Mouse (Mus musculus): ENCODE measurements at regions not wholly inside any gene's neighbourhood (a gene's known extent, or its start where the extent isn't known, plus 50 kb on each side); places are given as distances from the start of the nearest gene placed in this dataset.

- DNase-seq (ENCODE audit: low read depth, low spot score), result no peak
Measured at GRCm38 (mm10) chr9:79414989-79415388, 303.6 kb downstream of the Col12a1 start.

DNA sequence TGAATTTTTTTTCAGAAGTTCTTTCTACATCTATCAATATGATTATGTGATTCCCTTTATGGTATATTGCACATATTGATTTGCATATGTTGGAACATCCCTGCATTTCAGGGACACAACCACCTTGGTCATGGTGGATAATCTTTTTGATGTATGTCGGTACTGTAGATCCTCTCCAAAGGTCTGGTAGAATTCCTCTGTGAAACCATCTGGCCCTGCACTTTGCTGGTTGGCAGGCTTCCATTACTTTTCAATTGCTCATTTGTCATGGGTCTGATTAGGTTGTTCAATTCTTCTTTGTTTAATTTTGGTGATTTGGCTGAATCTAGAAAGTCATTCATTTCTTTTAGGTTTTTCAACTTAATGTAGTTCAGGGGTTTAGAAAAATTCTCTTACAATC is 288.2 kb downstream of the Col12a1 start:
- DNase-seq (ENCODE audit: low read depth, low spot score), result no peak

DNA sequence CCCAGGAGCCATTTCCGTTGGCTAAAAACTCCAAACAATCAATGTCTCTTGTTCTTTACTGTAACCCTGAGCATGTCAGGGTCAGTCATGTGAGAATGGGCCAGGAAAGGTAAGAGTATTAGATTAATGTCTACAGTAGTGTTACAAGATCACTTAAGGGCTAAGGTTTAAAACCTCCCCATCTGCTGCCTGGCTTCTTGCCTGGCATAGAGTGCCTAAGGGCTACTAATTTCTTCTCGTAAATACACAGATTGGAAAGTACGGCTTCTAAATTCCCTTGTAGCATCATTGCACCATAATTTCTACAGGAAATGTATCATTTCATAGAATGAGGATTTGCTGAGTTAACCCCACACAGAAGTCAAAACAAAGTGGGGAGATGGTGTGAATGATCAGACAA is 281.0 kb downstream of the Col12a1 start:
- DNase-seq (ENCODE audit: low read depth, low spot score), result no peak

DNA sequence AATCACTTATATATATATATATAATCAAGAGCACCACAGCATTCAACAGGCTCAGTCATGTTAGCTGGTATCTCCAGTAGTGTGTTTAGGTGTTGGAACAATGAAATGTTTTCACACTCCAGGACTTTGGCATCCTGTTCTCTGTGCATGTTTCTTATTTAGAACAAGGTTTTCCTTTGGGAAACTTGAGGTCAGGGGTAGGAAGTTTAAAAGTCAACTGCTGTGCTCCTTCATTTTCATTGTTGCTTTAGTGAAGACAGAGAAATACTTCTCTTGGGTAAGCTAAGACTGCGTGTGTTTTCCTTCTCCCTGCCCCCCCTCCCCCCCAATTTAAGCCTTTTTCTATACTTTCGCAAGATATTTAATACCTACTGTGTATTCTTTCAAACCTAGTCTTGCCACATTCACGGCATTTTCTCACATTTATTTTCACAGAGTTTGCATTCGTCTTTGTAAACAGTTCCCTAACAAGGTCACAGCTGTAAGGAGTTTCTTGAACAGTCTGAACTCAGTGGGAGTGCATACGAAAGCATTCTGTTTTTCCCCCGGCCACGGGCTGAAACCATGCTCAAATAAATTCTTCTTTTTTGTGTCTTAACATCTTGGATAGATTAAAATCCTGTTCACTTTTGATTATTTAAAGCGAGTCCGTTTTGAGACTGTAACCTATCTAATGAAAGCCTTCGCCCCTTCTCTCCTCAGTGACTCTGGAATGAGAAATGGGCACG is 279.2 kb downstream of the Col12a1 start:
- no peak for DNase-seq (ENCODE audit: low read depth, low spot score)

- DNase-seq (ENCODE audit: low read depth, low spot score), result no peak
Measured at GRCm38 (mm10) chr9:79455226-79455625, 263.4 kb downstream of the Col12a1 start.

GRCm38 (mm10) chr9:79479118-79479517 is 239.5 kb downstream of the Col12a1 start:
- DNase-seq (ENCODE audit: low read depth, low spot score), result no peak

DNA sequence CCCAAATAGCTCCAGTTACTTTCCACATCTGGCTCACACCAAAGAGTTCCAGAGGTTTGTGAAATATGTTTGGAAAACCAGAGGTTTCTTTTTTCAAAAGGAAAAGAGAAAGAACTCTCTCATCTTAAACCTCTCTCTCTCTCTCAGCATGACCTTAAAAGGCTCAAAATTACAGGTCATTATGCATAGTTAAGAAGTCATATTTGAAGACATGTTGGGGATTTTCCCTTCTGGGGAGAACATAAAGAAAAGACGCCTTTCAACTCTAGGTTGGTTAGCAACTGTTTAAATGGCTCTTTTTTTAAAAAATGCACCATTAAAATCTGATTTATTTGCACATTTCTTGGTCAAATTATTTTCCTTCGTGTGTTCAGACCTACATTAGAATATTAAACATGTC is 218.4 kb downstream of the Col12a1 start:
- no peak for DNase-seq (ENCODE audit: low read depth, low spot score)

DNA sequence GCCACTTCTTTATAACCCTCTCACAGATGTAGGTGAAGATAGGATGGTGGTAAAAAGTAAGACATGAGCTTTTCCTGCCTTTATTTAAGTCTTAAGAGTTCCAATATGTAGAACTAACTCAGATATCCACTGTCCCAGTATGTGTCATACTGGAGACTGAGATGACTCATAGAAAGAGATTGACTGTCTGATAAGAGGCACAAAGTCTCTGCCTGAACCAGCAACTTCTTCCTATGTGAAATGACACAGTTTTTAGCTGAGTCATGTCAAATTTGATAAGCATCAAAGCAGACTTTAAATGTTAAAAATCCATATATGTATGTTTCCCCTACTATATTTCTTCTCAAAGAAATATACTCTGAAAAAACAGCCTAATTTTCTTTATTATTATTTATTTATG is 216.6 kb downstream of the Col12a1 start:
- no peak for DNase-seq (ENCODE audit: low read depth, low spot score)

DNA sequence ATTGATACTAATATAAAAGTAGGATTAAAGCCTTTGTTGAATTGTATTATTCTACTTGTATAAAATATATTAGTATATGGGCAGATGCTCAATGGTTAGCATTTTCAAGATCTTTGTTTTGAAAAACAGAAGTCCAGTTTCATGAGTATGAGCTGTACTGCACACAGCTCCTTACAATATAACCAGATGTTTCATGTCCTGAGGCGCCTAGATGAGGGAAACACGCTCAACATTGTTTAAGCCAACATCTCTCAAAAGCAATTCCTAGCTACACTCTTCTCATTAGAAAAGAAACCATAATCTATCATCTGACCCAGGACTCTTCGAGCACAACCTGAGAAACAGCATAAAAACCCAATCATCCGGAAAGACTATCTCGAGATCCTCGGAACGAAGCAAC is 202.2 kb downstream of the Col12a1 start:
- DNase-seq (ENCODE audit: low read depth, low spot score), result no peak

- no peak for DNase-seq (ENCODE audit: low read depth, low spot score)
Measured at GRCm38 (mm10) chr9:79517461-79517860, 201.2 kb downstream of the Col12a1 start.

GRCm38 (mm10) chr9:79518640-79519039 is 200.0 kb downstream of the Col12a1 start:
- no peak for DNase-seq (ENCODE audit: low read depth, low spot score)

DNA sequence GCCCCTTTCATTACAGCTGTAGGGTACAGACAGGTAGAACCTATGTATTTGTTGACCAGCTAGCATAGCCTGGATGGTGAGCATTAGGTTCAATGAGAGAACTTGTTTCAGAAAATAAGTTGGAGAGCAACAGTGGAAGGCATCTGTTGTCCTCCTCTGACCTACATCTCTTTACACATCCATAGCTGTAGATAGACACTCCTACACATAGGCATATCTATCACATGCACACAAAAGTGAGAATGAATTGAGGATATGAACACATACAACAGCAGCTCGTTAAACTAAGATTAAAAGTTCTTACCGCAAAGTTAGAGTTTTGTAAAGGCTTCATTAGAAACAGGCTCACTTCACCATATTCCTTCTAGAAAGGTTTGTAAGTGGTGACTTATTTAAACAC is 198.1 kb downstream of the Col12a1 start:
- no peak for DNase-seq (ENCODE audit: low read depth, low spot score)

GRCm38 (mm10) chr9:79523054-79523453 is 195.6 kb downstream of the Col12a1 start:
- DNase-seq (ENCODE audit: low read depth, low spot score), result no peak

DNA sequence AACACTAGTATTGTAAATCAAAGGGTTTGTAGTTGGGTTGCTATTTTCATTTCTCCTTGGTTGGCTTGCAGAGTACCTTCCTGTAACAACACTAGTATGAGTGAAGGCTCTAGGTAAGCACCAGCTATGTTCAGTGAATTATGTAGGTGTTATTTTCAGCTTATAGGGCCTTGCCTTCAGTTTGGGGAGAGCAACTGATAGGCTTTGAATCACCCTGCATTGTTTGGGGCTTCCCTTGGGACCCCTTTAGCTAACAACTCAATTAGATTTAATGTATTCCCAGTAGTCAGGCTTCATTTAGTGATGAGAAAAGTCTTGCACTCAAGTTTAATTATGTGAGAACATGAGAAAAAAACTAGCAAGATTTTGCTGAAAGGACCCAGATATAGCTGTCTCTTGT is 193.6 kb downstream of the Col12a1 start:
- DNase-seq (ENCODE audit: low read depth, low spot score), result no peak

DNA sequence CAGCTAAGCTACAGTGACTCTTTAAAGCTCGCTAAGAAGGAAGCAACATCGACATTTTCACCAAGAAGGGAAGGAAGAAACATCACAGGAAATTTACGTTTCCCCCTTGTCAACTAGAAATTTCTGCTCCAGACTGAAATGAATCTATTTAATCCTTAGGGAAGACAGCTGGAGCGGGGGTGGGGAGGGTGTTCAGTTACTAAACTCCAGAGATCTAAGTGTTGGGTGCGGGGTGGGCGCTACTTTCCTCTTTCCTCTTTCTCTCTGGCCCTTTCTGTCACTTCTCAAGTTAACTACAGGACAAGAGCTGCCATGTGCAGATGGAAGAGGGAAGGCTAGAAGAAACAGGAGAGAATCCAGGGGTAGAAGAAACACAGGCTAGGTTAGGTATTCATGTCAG is 192.2 kb downstream of the Col12a1 start:
- DNase-seq (ENCODE audit: low read depth, low spot score), result no peak

GRCm38 (mm10) chr9:79527331-79527730 is 191.3 kb downstream of the Col12a1 start:
- no peak for DNase-seq (ENCODE audit: low read depth, low spot score)

Measured in A20 (cell line).